Comparison of ENCODE assay signal across 9 mouse cellular contexts in genomic region chr19:3923586-3923985, GRCm38 (mm10). TPM values are rescaled to one million over a fixed set of nuclear protein-coding genes. Genes with fewer than 3 reads are reported as not detected.
DNase-seq lines count a peak whose midpoint lies in the region; ATAC-seq and TF ChIP-seq lines count a peak whose summit lies in the region.
"Had no signal": no experiment of that assay in that cellular context is flagged by ENCODE, and none has a peak within 500 bp of the region (broad histone marks: within the 10 kb centered on the region; RNA-seq: fewer than 3 reads in every experiment).

No protein-coding gene starts in this region.

- H3K4me3 ChIP-seq in testis, adult 2 months (ENCODE audit: control insufficient read depth, low read depth, low read length): no peak overlapping the region
- no peak overlapping the region for H3K4me3 ChIP-seq in lung, embryonic 16.5 days (ENCODE audit: low read length)
- no peak overlapping the region for H3K4me3 ChIP-seq in cerebellum, adult 2 months (replicated peaks; ENCODE audit: insufficient read depth, low read depth, low read length)

- peak; percentile 30 for DNase-seq in embryo, embryonic 11 days
- no peak for DNase-seq in embryo, embryonic 9.5 days (ENCODE audit: extremely low spot score)
- DNase-seq in testis, postnatal 14 days (ENCODE audit: low spot score): no peak
- peak; percentile 38 for DNase-seq in thymus, postnatal 25 days
- DNase-seq in cerebellum, postnatal 25 days: no peak
- DNase-seq in cerebellum, adult 2 months: no peak
- DNase-seq: retina, postnatal 1 day had no signal

- H3K9me3 ChIP-seq in lung, embryonic 16.5 days (ENCODE audit: control insufficient read depth, low read length): no peaks in the 10 kb centered on the region

- WGBS in lung, embryonic 16.5 days: 33% methylated on average over 13 of the region's 13 CpGs
- 50% methylated on average over 13 of the region's 13 CpGs for WGBS in cerebellum, adult 2 months

- peaks cover 20% of the 10 kb centered on the region for H3K4me1 ChIP-seq in testis, adult 2 months (ENCODE audit: control insufficient read depth, insufficient read depth, low read length)
- peaks cover 19% of the 10 kb centered on the region for H3K4me1 ChIP-seq in lung, embryonic 16.5 days (replicated peaks; ENCODE audit: control insufficient read depth, insufficient read depth, low read length)
- H3K4me1 ChIP-seq in cerebellum, adult 2 months (ENCODE audit: control insufficient read depth, insufficient read depth, low read length): peaks cover 8% of the 10 kb centered on the region

- H3K27me3 ChIP-seq in testis, adult 2 months (ENCODE audit: control insufficient read depth, insufficient read depth, low read length): no peaks in the 10 kb centered on the region
- no peaks in the 10 kb centered on the region for H3K27me3 ChIP-seq in lung, embryonic 16.5 days (ENCODE audit: control insufficient read depth, insufficient read depth, low read depth, low read length)
- no peaks in the 10 kb centered on the region for H3K27me3 ChIP-seq in cerebellum, adult 2 months (ENCODE audit: control insufficient read depth, insufficient read depth, low read length)

- TF ChIP-seq CTCF in testis, adult 2 months (IDR thresholded peaks at IDR 0.05; ENCODE audit: control insufficient read depth, insufficient read depth, insufficient replicate concordance, low read depth, low read length): no peak
- TF ChIP-seq CTCF in cerebellum, adult 2 months (IDR thresholded peaks at IDR 0.05; ENCODE audit: borderline replicate concordance, insufficient read depth, low read depth, low read length): no peak

- no peak overlapping the region for H3K9ac ChIP-seq in lung, embryonic 16.5 days (ENCODE audit: low read length)

- peak overlapping the region; percentile 58 for H3K27ac ChIP-seq in testis, adult 2 months (ENCODE audit: control insufficient read depth, insufficient read depth, low read depth, low read length)
- H3K27ac ChIP-seq in lung, embryonic 16.5 days (ENCODE audit: low read length): peak overlapping the region; percentile 53; the same call in 1 of the 2 replicates
- H3K27ac ChIP-seq in cerebellum, adult 2 months (ENCODE audit: insufficient read depth, low read length): no peak overlapping the region

- no peak overlapping the region for H3K4me2 ChIP-seq in lung, embryonic 16.5 days (ENCODE audit: low read depth, low read length)

- no peaks in the 10 kb centered on the region; the same call in 1 of the 2 replicates for H3K36me3 ChIP-seq in testis, adult 2 months (ENCODE audit: control insufficient read depth, insufficient read depth, low read length)
- H3K36me3 ChIP-seq in lung, embryonic 16.5 days (ENCODE audit: control insufficient read depth, insufficient read depth, low read length): no peaks in the 10 kb centered on the region

- peak; percentile 23 for ATAC-seq in lung, embryonic 16.5 days (ENCODE audit: low read depth)

- TF ChIP-seq POLR2A in testis, adult 2 months (IDR thresholded peaks at IDR 0.05; ENCODE audit: control insufficient read depth, low read depth, low read length): no peak
- TF ChIP-seq POLR2A in cerebellum, adult 2 months (IDR thresholded peaks at IDR 0.05; ENCODE audit: borderline replicate concordance, insufficient read depth, low read length): no peak

RNA-seq across cellular contexts. Expression of gene Aldh3b1, which starts 6.0 kb away (rescaled TPM):
- 48.2 and 52.4 TPM in 2 replicates for polyA plus RNA-seq in testis, adult 2 months (2012; rRNA removed)
- polyA plus RNA-seq in lung, embryonic 16.5 days (2015; fragmentation: Nextera tagmentation; extraction: Ambion mirVana): 5.4 and 5.9 TPM in 2 replicates
- 7.0 and 8.0 TPM in 2 replicates for polyA plus RNA-seq in cerebellum, adult 2 months (2012; rRNA removed)

RNA-seq across cellular contexts. Expression of gene Ndufs8, which starts 11.0 kb away (rescaled TPM):
- polyA plus RNA-seq in testis, adult 2 months (2012; rRNA removed): 69.9 and 91.3 TPM in 2 replicates
- 285 and 290 TPM in 2 replicates for polyA plus RNA-seq in lung, embryonic 16.5 days (2015; fragmentation: Nextera tagmentation; extraction: Ambion mirVana)
- 363 and 369 TPM in 2 replicates for polyA plus RNA-seq in cerebellum, adult 2 months (2012; rRNA removed)

RNA-seq across cellular contexts. Expression of gene Unc93b1, which starts 11.4 kb away (rescaled TPM):
- 6.6 and 8.0 TPM in 2 replicates for polyA plus RNA-seq in testis, adult 2 months (2012; rRNA removed)
- 21.7 and 21.9 TPM in 2 replicates for polyA plus RNA-seq in lung, embryonic 16.5 days (2015; fragmentation: Nextera tagmentation; extraction: Ambion mirVana)
- polyA plus RNA-seq in cerebellum, adult 2 months (2012; rRNA removed): 14.3 and 14.5 TPM in 2 replicates

RNA-seq across cellular contexts. Expression of gene Tcirg1, which starts 16.7 kb away (rescaled TPM):
- polyA plus RNA-seq in testis, adult 2 months (2012; rRNA removed): 11.2 and 11.4 TPM in 2 replicates
- polyA plus RNA-seq in lung, embryonic 16.5 days (2015; fragmentation: Nextera tagmentation; extraction: Ambion mirVana): 56.8 and 60.5 TPM in 2 replicates
- 29.9 and 32.3 TPM in 2 replicates for polyA plus RNA-seq in cerebellum, adult 2 months (2012; rRNA removed)

RNA-seq across cellular contexts. Expression of gene Aldh3b3, which starts 34.9 kb away (rescaled TPM):
- polyA plus RNA-seq in testis, adult 2 months (2012; rRNA removed): 2.9 and 3.2 TPM in 2 replicates
- 0.18 and 0.24 TPM in 2 replicates for polyA plus RNA-seq in lung, embryonic 16.5 days (2015; fragmentation: Nextera tagmentation; extraction: Ambion mirVana)
- 0.11 and 0.21 TPM in 2 replicates for polyA plus RNA-seq in cerebellum, adult 2 months (2012; rRNA removed)

Comparison
In these comparisons a context has a peak if more than half of its experiments do, and no peak if none do; other contexts are left out.
1. DNase-seq: peak in embryo, embryonic 11 days (single experiment) and thymus, postnatal 25 days (single experiment); none in embryo, embryonic 9.5 days (single experiment), testis, postnatal 14 days (single experiment), cerebellum, postnatal 25 days (0 of 2) and cerebellum, adult 2 months (0 of 2).